8 mouse cellular contexts compared by ENCODE assay signal in the genomic region with DNA sequence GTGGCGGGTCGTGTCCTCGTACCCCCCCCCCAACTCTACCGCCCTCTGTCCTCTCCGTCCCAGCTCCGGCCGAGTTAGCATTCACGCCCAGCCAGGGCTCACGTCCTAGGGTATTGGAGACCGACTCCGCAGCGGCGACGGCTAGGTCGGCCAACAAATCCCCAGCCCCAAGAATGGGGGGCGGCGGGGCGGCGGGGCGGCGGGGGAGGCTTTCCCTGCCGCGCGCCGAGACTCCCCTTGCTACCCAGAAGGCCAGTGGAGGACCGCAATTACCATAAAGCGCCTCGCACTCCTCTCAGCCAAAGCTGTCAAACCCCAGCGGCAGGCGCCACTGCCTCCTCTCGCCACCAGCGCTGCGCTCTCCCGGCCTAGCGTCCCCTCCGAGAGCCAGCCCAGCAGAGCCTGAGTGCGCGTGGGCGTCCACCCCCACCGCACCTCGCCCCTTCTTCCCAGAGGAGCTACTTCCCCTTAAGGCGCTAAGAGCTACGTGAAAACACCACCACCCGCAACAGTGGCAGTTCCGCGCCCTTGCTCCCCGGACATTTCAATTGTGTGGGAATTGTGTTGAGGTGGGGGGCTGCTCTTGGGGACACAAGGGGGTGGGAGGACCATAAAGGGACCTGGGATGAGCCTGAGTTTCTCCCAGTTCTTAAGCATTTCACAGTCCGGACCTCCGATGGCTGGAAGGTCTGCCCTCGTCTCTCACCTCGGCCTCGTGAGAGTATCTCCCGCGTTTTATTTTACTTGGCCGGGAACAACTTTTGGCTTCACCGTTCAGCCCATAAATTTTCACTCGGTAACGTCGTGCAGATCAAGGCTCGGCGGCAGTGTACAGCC.
DNase-seq lines count a peak whose midpoint lies in the region; ATAC-seq and TF ChIP-seq lines count a peak whose summit lies in the region.

No protein-coding gene starts in this region.

- peak overlapping the region; percentile 60 for H3K9ac ChIP-seq in forebrain, embryonic 14.5 days (ENCODE audit: low read length)
- H3K9ac ChIP-seq in intestine, embryonic 14.5 days (ENCODE audit: low read length) = peak overlapping the region; percentile 40
- H3K9ac ChIP-seq in liver, postnatal 0 days (replicated peaks) = peak overlapping the region; percentile 75
- peak overlapping the region; percentile 86 for H3K9ac ChIP-seq in neural tube, embryonic 13.5 days

- H3K27me3 ChIP-seq in forebrain, embryonic 14.5 days (replicated peaks; ENCODE audit: control insufficient read depth, insufficient read depth, low read length) = peaks cover 18% of the 10 kb centered on the region; the same call in 1 of the 2 replicates
- peaks cover 65% of the 10 kb centered on the region for H3K27me3 ChIP-seq in intestine, embryonic 14.5 days (replicated peaks; ENCODE audit: control insufficient read depth, insufficient read depth, low read length)
- H3K27me3 ChIP-seq in liver, postnatal 0 days (ENCODE audit: insufficient read depth, low read length) = peaks cover 53% of the 10 kb centered on the region
- H3K27me3 ChIP-seq in neural tube, embryonic 13.5 days = peaks cover 98% of the 10 kb centered on the region

- 5% methylated on average over 54 of the region's 61 CpGs for WGBS in forebrain, embryonic 14.5 days
- WGBS in intestine, embryonic 14.5 days = 6% methylated on average over 40 of the region's 61 CpGs
- WGBS in liver, postnatal 0 days (ENCODE audit: insufficient replicate concordance) = 6% methylated on average over 50 of the region's 61 CpGs
- WGBS in neural tube, embryonic 13.5 days = 3% methylated on average over 48 of the region's 61 CpGs

- H3K9me3 ChIP-seq in forebrain, embryonic 14.5 days (replicated peaks; ENCODE audit: control insufficient read depth, low read length) = no peaks in the 10 kb centered on the region
- no peaks in the 10 kb centered on the region for H3K9me3 ChIP-seq in intestine, embryonic 14.5 days (ENCODE audit: control insufficient read depth, low read length)
- no peaks in the 10 kb centered on the region for H3K9me3 ChIP-seq in liver, postnatal 0 days (ENCODE audit: low read length)
- no peaks in the 10 kb centered on the region for H3K9me3 ChIP-seq in neural tube, embryonic 13.5 days

- H3K27ac ChIP-seq in forebrain, embryonic 14.5 days (ENCODE audit: low read depth, low read length) = peak overlapping the region; percentile 92
- H3K27ac ChIP-seq in intestine, embryonic 14.5 days (ENCODE audit: low read depth) = peak overlapping the region; percentile 79
- H3K27ac ChIP-seq in liver, postnatal 0 days (ENCODE audit: low read depth) = peak overlapping the region; percentile 73; the same call in 1 of the 2 replicates
- peak overlapping the region; percentile 95 for H3K27ac ChIP-seq in neural tube, embryonic 13.5 days (replicated peaks)

- no peaks in the 10 kb centered on the region for H3K36me3 ChIP-seq in forebrain, embryonic 14.5 days (ENCODE audit: control insufficient read depth, insufficient read depth, low read length)
- no peaks in the 10 kb centered on the region for H3K36me3 ChIP-seq in intestine, embryonic 14.5 days (ENCODE audit: control insufficient read depth, insufficient read depth, low read length)
- no peaks in the 10 kb centered on the region for H3K36me3 ChIP-seq in liver, postnatal 0 days (replicated peaks; ENCODE audit: insufficient read depth, low read length)
- H3K36me3 ChIP-seq in neural tube, embryonic 13.5 days = no peaks in the 10 kb centered on the region

- TF ChIP-seq CTCF in liver, postnatal 0 days (IDR thresholded peaks at IDR 0.05; ENCODE audit: low read depth) = no peak

- no peak for TF ChIP-seq EP300 in liver, postnatal 0 days (IDR thresholded peaks at IDR 0.05; ENCODE audit: low read depth)

- ATAC-seq in forebrain, embryonic 14.5 days = peak; percentile 40
- no peak; the same call in 1 of the 2 replicates for ATAC-seq in intestine, embryonic 14.5 days (replicated peaks; ENCODE audit: low FRiP score, low TSS enrichment, low read depth)
- peak; percentile 30 for ATAC-seq in liver, postnatal 0 days
- ATAC-seq in neural tube, embryonic 13.5 days (ENCODE audit: low read depth) = peak; percentile 40

- peak overlapping the region; percentile 76 for H3K4me2 ChIP-seq in forebrain, embryonic 14.5 days (ENCODE audit: low read length)
- peak overlapping the region; percentile 63 for H3K4me2 ChIP-seq in intestine, embryonic 14.5 days (ENCODE audit: low read length)
- peak overlapping the region; percentile 93 for H3K4me2 ChIP-seq in liver, postnatal 0 days (ENCODE audit: low read depth, low read length)
- H3K4me2 ChIP-seq in neural tube, embryonic 13.5 days = peak overlapping the region; percentile 66

- peak overlapping the region; percentile 58 for H3K4me3 ChIP-seq in forebrain, embryonic 14.5 days (ENCODE audit: low read depth, low read length)
- peak overlapping the region; percentile 64 for H3K4me3 ChIP-seq in intestine, embryonic 14.5 days (ENCODE audit: low read depth, low read length)
- H3K4me3 ChIP-seq in liver, postnatal 0 days (ENCODE audit: low read depth, low read length) = peak overlapping the region; percentile 77
- H3K4me3 ChIP-seq in neural tube, embryonic 13.5 days = peak overlapping the region; percentile 62

- DNase-seq in heart, adult 11 months = peak; percentile 94
- no peak for DNase-seq in heart, adult 9 months (ENCODE audit: low spot score in 2 of 2)
- DNase-seq in adrenal gland, postnatal 14 days = peak; percentile 67
- DNase-seq in forebrain, embryonic 14.5 days (ENCODE audit: low spot score) = peak; percentile 78
- no peak for DNase-seq in intestine, embryonic 14.5 days (ENCODE audit: low spot score)
- DNase-seq in liver, postnatal 0 days = peak; percentile 50
- DNase-seq in urinary bladder, postnatal 10 days (ENCODE audit: low spot score) = no peak

- no peaks in the 10 kb centered on the region; the same call in 1 of the 2 replicates for H3K4me1 ChIP-seq in forebrain, embryonic 14.5 days (ENCODE audit: control insufficient read depth, insufficient read depth, low read length)
- H3K4me1 ChIP-seq in intestine, embryonic 14.5 days (replicated peaks; ENCODE audit: control insufficient read depth, insufficient read depth, low read length) = peaks cover 5% of the 10 kb centered on the region; the same call in 1 of the 2 replicates
- peaks cover 11% of the 10 kb centered on the region for H3K4me1 ChIP-seq in liver, postnatal 0 days (ENCODE audit: insufficient read depth)
- H3K4me1 ChIP-seq in neural tube, embryonic 13.5 days (replicated peaks) = peaks cover 57% of the 10 kb centered on the region

Comparison
In these comparisons a context has a peak if more than half of its experiments do, and no peak if none do; other contexts are left out.
1. DNase-seq: peak in heart, adult 11 months (single experiment), adrenal gland, postnatal 14 days (single experiment), forebrain, embryonic 14.5 days (single experiment) and liver, postnatal 0 days (single experiment); none in heart, adult 9 months (0 of 2), intestine, embryonic 14.5 days (single experiment) and urinary bladder, postnatal 10 days (single experiment).
2. Peak in every context shown above with its lines, with median percentiles within 50 percentile points of each other: H3K27ac ChIP-seq, H3K4me2 ChIP-seq, H3K4me3 ChIP-seq and H3K9ac ChIP-seq.